Mouse (Mus musculus): Measurements from ENCODE around the gene Tmem94.

DNA sequence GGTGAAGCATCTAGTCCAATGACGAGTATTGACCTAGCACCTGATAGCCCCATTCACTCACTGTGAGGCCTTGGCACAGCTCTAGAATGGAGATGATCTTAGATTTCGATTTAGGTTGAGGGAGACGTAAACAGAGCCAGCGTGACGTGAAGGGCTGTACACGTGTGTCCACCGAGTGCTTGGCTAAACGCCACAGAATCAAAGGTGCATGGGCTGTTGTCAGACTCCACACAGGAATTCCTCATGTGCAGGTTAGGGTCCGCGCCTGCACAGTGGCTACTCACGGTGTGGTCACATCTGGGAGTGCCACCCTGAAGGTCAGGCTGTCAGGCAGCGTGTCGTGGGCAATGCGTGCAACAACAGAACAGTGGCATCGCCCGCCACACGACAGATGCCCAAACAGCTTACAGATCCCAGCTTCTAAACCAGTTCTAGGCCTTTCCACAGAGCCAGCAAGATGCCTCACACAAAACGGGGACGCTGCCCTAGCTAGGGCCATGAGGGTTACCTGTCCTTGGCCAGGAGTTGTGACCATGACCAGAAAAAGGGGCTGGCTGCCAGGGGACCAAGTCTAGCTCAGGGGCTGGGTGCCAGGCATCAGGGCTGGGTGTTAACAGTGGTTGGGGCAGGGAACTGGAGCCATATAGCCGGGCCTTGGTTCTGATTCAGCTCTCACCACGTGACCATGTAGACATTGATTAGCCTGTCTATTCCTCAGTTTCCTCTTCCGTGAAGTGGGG, 72.5 kb downstream of the Tmem94 start:
- TF ChIP-seq CTCF (IDR thresholded peaks at IDR 0.05; ENCODE audit: low read depth, low read length) (no peak), POLR2A (IDR thresholded peaks at IDR 0.05; ENCODE audit: borderline replicate concordance, low read depth, low read length) (no peak)

Measured in bone marrow macrophage, adult 2 months (primary cell).